Mouse (Mus musculus) fibroblast of lung, adult 2 months (primary cell): ENCODE measurements around the gene Mfsd10.
A peak's percentile ranks its signal among the peaks of the same experiment; 100 is the strongest.

Experiments used
- DNase-seq: peaks from one replicate; pipeline ENCODE4 v3.0.0-alpha.2; 2011; ENCODE audit warnings: low read depth

Gene Mfsd10

GRCm38 (mm10) chr5:34636481-34637287 is at the start of gene Mfsd10:
TSS of gene Mfsd10 (minus strand) at chr5:34637212.
- DNase-seq: peak; percentile 60

GRCm38 (mm10) chr5:34670280-34670679 is 33.3 kb upstream of the Mfsd10 start:
- DNase-seq: no peak

GRCm38 (mm10) chr5:34669493-34669892 is 32.5 kb upstream of the Mfsd10 start:
- DNase-seq: no peak

GRCm38 (mm10) chr5:34663231-34663630 is 26.2 kb upstream of the Mfsd10 start:
- no peak for DNase-seq

- no peak for DNase-seq
These were observed 24.9 kb upstream of the Mfsd10 start for GRCm38 (mm10) chr5:34661909-34662308.

GRCm38 (mm10) chr5:34660591-34661130 is 23.6 kb upstream of the Mfsd10 start:
- DNase-seq: no peak

GRCm38 (mm10) chr5:34659686-34660590 is 22.9 kb upstream of the Mfsd10 start, which contains the start of the genes Nop14 and Grk4:
TSS of gene Nop14 (minus strand) at chr5:34660148.
TSS of gene Grk4 (plus strand) at chr5:34660379.
- DNase-seq: peak; percentile 100

- no peak for DNase-seq
These were observed 20.5 kb upstream of the Mfsd10 start for GRCm38 (mm10) chr5:34657556-34657955.

GRCm38 (mm10) chr5:34654881-34655280 is 17.9 kb upstream of the Mfsd10 start:
- no peak for DNase-seq

GRCm38 (mm10) chr5:34652961-34653360 is 15.9 kb upstream of the Mfsd10 start:
- no peak for DNase-seq

GRCm38 (mm10) chr5:34647581-34647980 is 10.6 kb upstream of the Mfsd10 start:
- DNase-seq: no peak

GRCm38 (mm10) chr5:34642932-34643331 is 5.9 kb upstream of the Mfsd10 start:
- peak; percentile 49 for DNase-seq

GRCm38 (mm10) chr5:34641991-34642390 is 5.0 kb upstream of the Mfsd10 start:
- no peak for DNase-seq

- no peak for DNase-seq
These were observed 662 bp upstream of the Mfsd10 start for GRCm38 (mm10) chr5:34637591-34638156.

- DNase-seq: no peak
These were observed 1.3 kb downstream of the Mfsd10 start for GRCm38 (mm10) chr5:34635665-34636192.

GRCm38 (mm10) chr5:34634746-34635400 is 2.1 kb downstream of the Mfsd10 start:
- no peak for DNase-seq

GRCm38 (mm10) chr5:34633641-34634040 is 3.4 kb downstream of the Mfsd10 start:
- no peak for DNase-seq

- DNase-seq: no peak
These were observed 4.0 kb downstream of the Mfsd10 start for GRCm38 (mm10) chr5:34632996-34633395.

GRCm38 (mm10) chr5:34609966-34610365 is 27.0 kb downstream of the Mfsd10 start:
- DNase-seq: no peak

- no peak for DNase-seq
These were observed 28.8 kb downstream of the Mfsd10 start for GRCm38 (mm10) chr5:34608226-34608625.
